Mouse (Mus musculus) heart, postnatal 0 days (tissue): Measurements from ENCODE around the gene Wwox. TPM values are rescaled to one million over a fixed set of nuclear protein-coding genes. Genes with fewer than 3 reads are reported as not detected.

ENCODE experiments used
- ATAC-seq: fragments of 200-750 bp; cut with Nextera tagmentation; 2 replicates; pipeline ENCODE4 v1.8.0; 2017; ENCODE audit warnings: low read depth, moderate number of reproducible peaks, moderate library complexity; ENCODE audit not compliant: insufficient read depth
- DNase-seq: peaks from one replicate; pipeline ENCODE4 v3.0.0-alpha.2; 2016; ENCODE audit warnings: low spot score
- H3K27ac ChIP-seq: fragments of 300-500 bp; sonication (generic); 2 replicates; pipeline ENCODE4 v1.5.1; 2014; ENCODE audit warnings: low read depth, mild to moderate bottlenecking
- H3K27me3 ChIP-seq: fragments of 300-500 bp; sonication (generic); 2 replicates; pipeline ENCODE4 v1.6.1; 2014; ENCODE audit warnings: low read length, mixed read lengths; ENCODE audit not compliant: control insufficient read depth, insufficient read depth
- H3K36me3 ChIP-seq: fragments of 300-500 bp; sonication (generic); replicated peaks from 2 replicates; pipeline ENCODE4 v1.6.1; 2014; ENCODE audit warnings: low read length, mixed read lengths; ENCODE audit not compliant: control insufficient read depth, insufficient read depth
- H3K4me1 ChIP-seq: fragments of 300-500 bp; sonication (generic); 2 replicates; pipeline ENCODE4 v1.6.1; 2014; ENCODE audit warnings: antibody characterized with exemption; ENCODE audit not compliant: control insufficient read depth, insufficient read depth
- H3K4me2 ChIP-seq: fragments of 300-500 bp; sonication (generic); 2 replicates; pipeline ENCODE4 v1.6.1; 2014; ENCODE audit warnings: low read depth, mild to moderate bottlenecking, low read length, moderate library complexity
- H3K4me3 ChIP-seq: fragments of 300-500 bp; sonication (generic); 2 replicates; pipeline ENCODE4 v1.5.1; 2014; ENCODE audit warnings: low read depth, low read length
- H3K9ac ChIP-seq: fragments of 300-500 bp; sonication (generic); replicated peaks from 2 replicates; pipeline ENCODE4 v1.6.1; 2014; ENCODE audit warnings: low read depth, low read length, mixed read lengths
- H3K9me3 ChIP-seq: fragments of 300-500 bp; sonication (generic); replicated peaks from 2 replicates; pipeline ENCODE4 v1.6.1; 2016; ENCODE audit warnings: low read length; ENCODE audit not compliant: control insufficient read depth
- CTCF ChIP-seq: IDR thresholded peaks from 2 replicates; pipeline ENCODE4 v1.5.1; 2016; ENCODE audit warnings: antibody characterized with exemption, control low read depth, low read depth
- EP300 ChIP-seq: IDR thresholded peaks from 2 replicates; pipeline ENCODE4 v1.6.1; 2016; ENCODE audit warnings: antibody characterized with exemption, low read depth
- WGBS: fragments of 180-500 bp; shearing (Covaris S2); extraction: QIAGEN DNeasy Blood & Tissue Kit; methylation state at CpG from one replicate; pipeline ENCODE4 v1.1.7; 2014; 5-methylcytosine and 5-hydroxymethylcytosine counted together
- polyA plus RNA-seq: library from polyadenylated mRNA; unstranded; fragments of >200 nt; fragmentation: Nextera tagmentation; extraction: Ambion mirVana; gene quantifications from 2 replicates; pipeline ENCODE4 v1.2.1, GENCODE M21; 2015
- total RNA-seq: library from RNA; depleted of rRNA; stranded (reverse); fragments of >200 nt; gene quantifications from 2 replicates; pipeline ENCODE4 v1.2.3, GENCODE M21; 2014; ENCODE audit warnings: low replicate concordance

The Wwox gene
- total and polyA plus RNA-seq, 2 experiments from 2014 or later = 7.5 to 9.6 TPM

DNA sequence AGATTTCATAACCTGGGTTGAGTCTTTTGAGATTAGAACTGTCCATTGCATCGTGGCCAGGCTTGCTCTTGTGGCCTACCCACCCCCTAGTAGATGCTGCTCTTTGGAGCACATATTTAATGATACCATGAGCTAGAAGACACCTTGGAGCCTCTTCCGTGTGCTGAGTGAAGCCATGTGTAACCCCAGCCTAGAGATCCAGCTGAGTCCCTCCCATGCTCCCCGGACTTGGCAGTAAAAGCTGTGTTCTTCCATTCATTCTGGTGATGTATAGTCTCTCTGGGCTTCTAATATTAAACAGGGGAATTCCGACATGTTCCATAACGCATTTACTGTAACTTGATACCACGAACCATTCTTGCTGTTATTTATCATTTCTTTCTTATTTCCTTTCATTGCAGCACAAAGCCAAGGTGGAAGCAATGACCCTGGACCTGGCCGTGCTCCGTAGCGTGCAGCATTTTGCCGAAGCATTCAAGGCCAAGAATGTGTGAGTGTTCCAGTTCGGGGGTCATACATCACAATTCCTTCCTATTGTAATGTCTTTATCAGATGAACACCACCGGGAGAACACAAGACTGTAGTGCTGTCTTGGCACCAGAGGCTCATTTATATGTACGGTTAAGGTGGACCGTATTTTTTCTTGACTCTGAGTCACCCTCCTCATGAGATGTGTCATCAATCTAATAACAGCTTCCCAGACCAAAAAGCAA is 240.1 kb downstream of the Wwox start:
- H3K9me3 ChIP-seq = no peaks in the 10 kb centered on the region
- H3K9ac ChIP-seq = no peak overlapping the region
- H3K4me3 ChIP-seq = no peak overlapping the region
- ATAC-seq = no peak
- H3K27ac ChIP-seq = no peak overlapping the region
- no peak for DNase-seq
- no peak for TF ChIP-seq CTCF
- TF ChIP-seq EP300 = no peak
- WGBS = 70% methylated on average over 14 of the region's 14 CpGs
- H3K36me3 ChIP-seq = no peaks in the 10 kb centered on the region
- no peaks in the 10 kb centered on the region for H3K4me1 ChIP-seq
- no peaks in the 10 kb centered on the region for H3K27me3 ChIP-seq
- no peak overlapping the region for H3K4me2 ChIP-seq

DNA sequence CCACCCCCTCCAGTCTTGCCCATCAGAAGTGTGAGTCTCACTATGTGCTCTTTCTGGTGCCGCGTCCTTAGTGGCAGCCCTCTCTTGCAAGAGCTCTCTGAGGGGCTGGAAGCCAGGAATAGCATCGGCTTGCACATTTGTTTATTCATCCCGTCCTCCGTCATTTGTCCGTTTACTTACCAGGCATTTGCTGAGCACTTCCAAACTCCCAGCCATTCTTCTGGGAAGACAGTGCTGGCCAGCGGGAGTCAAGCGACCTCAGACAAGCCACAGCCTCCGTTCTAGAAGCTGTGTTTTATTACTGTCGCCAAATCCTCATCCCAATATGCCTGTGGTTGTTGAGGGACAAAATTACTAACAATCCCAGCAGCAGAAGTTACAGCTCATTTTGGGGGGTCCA is 241.7 kb downstream of the Wwox start:
- Histone ChIP-seq H3K4me3 (no peak overlapping the region), H3K4me2 (no peak overlapping the region), H3K9ac (no peak overlapping the region), H3K9me3 (no peaks in the 10 kb centered on the region), H3K4me1 (no peaks in the 10 kb centered on the region), H3K27me3 (no peaks in the 10 kb centered on the region), H3K27ac (no peak overlapping the region), H3K36me3 (no peaks in the 10 kb centered on the region)
- ATAC-seq (no peak), DNase-seq (no peak)
- WGBS = 50% methylated on average over 10 of the region's 10 CpGs
- TF ChIP-seq EP300 = no peak
- TF ChIP-seq CTCF = no peak

DNA sequence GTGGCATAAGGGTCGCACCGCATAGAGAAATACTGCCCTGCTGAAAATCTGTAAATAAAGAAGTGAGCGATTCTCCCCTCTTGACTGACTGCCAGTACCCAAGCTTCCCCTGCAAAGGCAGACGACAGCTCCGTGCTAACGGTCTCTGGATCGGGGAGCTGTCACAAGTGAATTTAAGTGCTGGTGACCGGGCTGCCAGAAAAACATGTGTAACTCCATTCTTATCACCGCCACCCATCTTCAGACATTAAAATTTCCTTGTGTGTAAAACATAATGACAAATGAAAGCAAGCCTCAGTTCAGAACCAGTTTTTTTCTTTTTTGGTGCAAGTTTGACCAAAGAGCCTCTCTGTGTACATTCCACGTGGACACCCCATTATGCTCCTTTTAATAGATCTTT is 242.7 kb downstream of the Wwox start:
- TF ChIP-seq CTCF (no peak), EP300 (no peak)
- H3K9me3 ChIP-seq = no peaks in the 10 kb centered on the region
- no peak overlapping the region for H3K27ac ChIP-seq
- H3K4me2 ChIP-seq = no peak overlapping the region
- H3K4me3 ChIP-seq = no peak overlapping the region
- no peak for DNase-seq
- no peaks in the 10 kb centered on the region for H3K4me1 ChIP-seq
- H3K9ac ChIP-seq = no peak overlapping the region
- H3K36me3 ChIP-seq = no peaks in the 10 kb centered on the region
- 52% methylated on average over 10 of the region's 10 CpGs for WGBS
- ATAC-seq = no peak
- no peaks in the 10 kb centered on the region for H3K27me3 ChIP-seq

DNA sequence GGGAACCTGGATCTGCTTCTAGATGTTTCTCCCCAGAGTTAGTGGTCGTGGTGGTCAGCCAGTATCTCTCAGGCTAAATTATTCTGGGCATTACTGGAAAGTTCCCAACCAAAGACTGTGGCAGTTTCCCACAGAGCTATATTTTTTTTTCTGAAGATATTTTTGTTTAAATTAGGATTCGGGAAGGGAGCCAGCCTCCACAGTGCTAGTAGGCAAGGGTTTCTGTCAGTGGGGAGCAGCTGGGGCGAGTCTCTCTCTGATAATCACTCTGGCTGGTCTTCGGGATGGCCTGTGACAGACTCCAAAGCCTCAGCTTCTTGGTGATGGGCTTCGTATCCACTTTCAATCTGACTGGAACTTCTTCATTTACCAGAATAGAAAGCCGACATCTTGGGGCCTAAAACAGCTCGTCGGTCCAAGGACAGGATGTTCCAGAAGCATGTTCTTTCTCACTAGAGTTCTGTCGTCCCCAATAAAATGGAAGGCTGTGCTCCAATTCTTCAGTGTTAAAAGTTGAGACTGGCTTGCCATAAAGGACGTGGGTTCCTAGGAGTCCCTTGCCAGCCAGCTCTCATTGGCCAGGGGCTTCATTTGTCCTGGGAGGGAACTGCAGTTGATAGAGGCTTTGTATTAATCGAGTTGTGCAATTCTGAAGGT is 244.7 kb downstream of the Wwox start:
- DNase-seq (no peak), ATAC-seq (no peak)
- no peak overlapping the region for H3K4me2 ChIP-seq
- no peak overlapping the region for H3K4me3 ChIP-seq
- H3K9me3 ChIP-seq = no peaks in the 10 kb centered on the region
- no peak overlapping the region for H3K27ac ChIP-seq
- TF ChIP-seq CTCF (no peak), EP300 (no peak)
- no peaks in the 10 kb centered on the region for H3K27me3 ChIP-seq
- no peaks in the 10 kb centered on the region for H3K36me3 ChIP-seq
- no peak overlapping the region for H3K9ac ChIP-seq
- no peaks in the 10 kb centered on the region for H3K4me1 ChIP-seq
- WGBS = 71% methylated on average over 11 of the region's 11 CpGs

DNA sequence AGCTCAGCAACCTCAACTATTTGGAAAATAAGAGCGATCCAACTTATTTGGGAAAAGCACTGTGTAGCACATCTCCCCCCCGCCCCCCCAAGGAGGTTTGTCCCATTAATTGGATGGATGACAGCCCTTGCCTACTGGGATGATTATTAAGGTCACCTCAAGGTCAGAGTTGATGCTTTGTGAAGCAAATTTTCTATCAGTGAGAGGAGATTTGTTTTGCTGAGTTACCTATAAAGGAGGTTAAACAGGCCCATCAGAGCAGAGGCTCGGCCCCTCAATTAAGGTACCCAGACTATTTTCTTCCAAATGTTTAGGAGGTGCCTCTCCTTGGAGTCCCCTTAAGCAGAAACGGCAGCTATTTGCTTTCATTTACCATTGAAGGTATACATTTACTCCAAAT is 247.0 kb downstream of the Wwox start:
- WGBS = 89% methylated on average over 4 of the region's 4 CpGs
- TF ChIP-seq CTCF (no peak), EP300 (no peak)

More for the DNA sequence above, 247.0 kb downstream of the Wwox start:
- Histone ChIP-seq H3K4me1 (no peaks in the 10 kb centered on the region), H3K4me2 (no peak overlapping the region), H3K9ac (no peak overlapping the region), H3K4me3 (no peak overlapping the region), H3K27me3 (no peaks in the 10 kb centered on the region), H3K9me3 (no peaks in the 10 kb centered on the region), H3K36me3 (no peaks in the 10 kb centered on the region), H3K27ac (no peak overlapping the region)
- no peak for DNase-seq
- no peak for ATAC-seq
